Mouse (Mus musculus) midbrain, embryonic 11.5 days (tissue): ENCODE measurements around the gene Vmn2r84. TPM values are rescaled to one million over a fixed set of nuclear protein-coding genes. Genes with fewer than 3 reads are reported as not detected.
"Not testable (repeated sequence)": the region's sequence is repeated elsewhere in the genome, so short reads cannot be mapped to it uniquely, and the experiment has no call there.

Experiments used
- ATAC-seq: fragments of 200-750 bp; cut with Nextera tagmentation; 2 replicates; pipeline ENCODE4 v1.8.0; 2017; ENCODE audit warnings: moderate TSS enrichment, moderate library complexity; ENCODE audit not compliant: low FRiP score
- DNase-seq: peaks from one replicate; pipeline ENCODE4 v3.0.0; 2015; ENCODE audit warnings: low spot score; ENCODE audit errors: missing footprints
- H3K27ac ChIP-seq: fragments of 300-500 bp; sonication (generic); 2 replicates; pipeline ENCODE4 v1.5.1; 2014; ENCODE audit warnings: low read depth, low read length
- H3K27me3 ChIP-seq: fragments of 300-500 bp; sonication (generic); 2 replicates; pipeline ENCODE4 v1.6.1; 2014; ENCODE audit warnings: mild to moderate bottlenecking, low read length, moderate library complexity, mixed read lengths; ENCODE audit not compliant: control insufficient read depth, insufficient read depth
- H3K36me3 ChIP-seq: fragments of 300-500 bp; sonication (generic); 2 replicates; pipeline ENCODE4 v1.6.1; 2014; ENCODE audit warnings: mild to moderate bottlenecking, low read length, moderate library complexity, mixed read lengths; ENCODE audit not compliant: control insufficient read depth, insufficient read depth
- H3K4me1 ChIP-seq: fragments of 300-500 bp; sonication (generic); 2 replicates; pipeline ENCODE4 v1.6.1; 2014; ENCODE audit warnings: low read length; ENCODE audit not compliant: control insufficient read depth, insufficient read depth
- H3K4me2 ChIP-seq: fragments of 300-500 bp; sonication (generic); 2 replicates; pipeline ENCODE4 v1.6.1; 2014; ENCODE audit warnings: mild to moderate bottlenecking, moderate library complexity
- H3K4me3 ChIP-seq: fragments of 300-500 bp; sonication (generic); 2 replicates; pipeline ENCODE4 v1.5.1; 2014; ENCODE audit warnings: low read depth, low read length
- H3K9ac ChIP-seq: fragments of 300-500 bp; sonication (generic); 2 replicates; pipeline ENCODE4 v1.6.1; 2014; ENCODE audit warnings: low read length
- H3K9me3 ChIP-seq: fragments of 300-500 bp; sonication (generic); 2 replicates; pipeline ENCODE4 v1.6.1; 2016; ENCODE audit warnings: low read length; ENCODE audit not compliant: control insufficient read depth
- WGBS: fragments of 180-500 bp; shearing (Covaris S2); extraction: QIAGEN DNeasy Blood & Tissue Kit; methylation state at CpG from one replicate; pipeline ENCODE4 v1.1.7; 2014; 5-methylcytosine and 5-hydroxymethylcytosine counted together
- polyA plus RNA-seq: library from polyadenylated mRNA; unstranded; fragments of >200 nt; fragmentation: Nextera tagmentation; extraction: Ambion mirVana; gene quantifications from 2 replicates; pipeline ENCODE4 v1.2.1, GENCODE M21; 2014

Gene Vmn2r84
- polyA plus RNA-seq, 1 experiment from 2014 or later: not detected

DNA sequence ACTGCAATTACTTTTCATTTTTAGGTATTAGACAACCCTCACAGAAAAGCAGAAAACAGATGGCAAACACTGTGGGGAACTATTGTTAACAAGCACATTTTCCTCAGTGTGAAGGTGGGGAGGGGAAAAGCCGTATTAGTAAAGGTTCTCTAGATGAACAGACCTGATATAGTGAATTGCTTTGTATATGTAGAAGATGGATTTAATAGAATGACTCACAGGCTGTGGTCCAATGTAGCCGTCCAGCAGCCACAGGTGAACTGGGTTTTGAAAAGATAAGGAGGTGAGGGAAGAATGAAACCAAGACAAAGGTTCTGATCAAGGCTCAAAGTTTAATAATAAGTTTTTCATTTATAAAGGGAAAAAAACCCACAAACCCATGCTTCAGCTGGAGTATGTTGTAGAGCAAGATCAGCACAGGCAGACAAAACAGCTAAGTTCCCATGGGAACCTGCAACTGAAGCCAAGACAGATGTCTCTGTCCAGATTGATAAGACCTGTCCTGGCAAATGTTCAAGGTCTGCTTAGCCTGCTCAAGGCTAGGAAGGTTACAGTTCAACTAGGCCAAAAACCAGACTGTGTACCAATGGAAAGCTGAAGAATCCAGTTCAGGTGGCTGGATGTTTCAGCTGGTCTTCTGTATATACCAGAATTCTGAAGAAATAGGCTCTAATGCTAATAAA lies 21.5 kb downstream of the Vmn2r84 start:
- Histone ChIP-seq H3K9ac (no peak overlapping the region), H3K27me3 (no peaks in the 10 kb centered on the region), H3K4me2 (no peak overlapping the region), H3K4me3 (no peak overlapping the region), H3K4me1 (no peaks in the 10 kb centered on the region), H3K9me3 (no peaks in the 10 kb centered on the region), H3K36me3 (no peaks in the 10 kb centered on the region), H3K27ac (no peak overlapping the region)
- WGBS: 80% methylated on average over 2 of the region's 2 CpGs
- DNase-seq (no peak), ATAC-seq (no peak)

DNA sequence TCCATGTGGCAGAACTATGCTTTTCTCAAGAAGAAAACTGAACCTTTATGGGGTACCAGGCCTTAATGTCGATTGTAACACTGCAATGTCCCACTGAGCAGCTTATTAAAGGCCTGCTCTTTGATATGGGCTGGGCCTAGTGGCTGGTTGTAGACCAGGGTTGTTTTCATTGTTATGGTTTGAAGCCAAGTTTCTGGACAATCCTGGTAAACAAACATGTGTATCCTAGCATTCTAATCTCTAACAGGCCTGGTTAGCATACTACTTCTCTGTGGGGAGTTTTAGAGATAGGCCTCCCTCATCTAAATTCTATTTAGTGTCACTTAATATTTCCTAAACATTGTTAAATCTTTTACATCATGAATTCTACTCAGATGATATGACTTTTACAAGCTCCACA lies 22.5 kb downstream of the Vmn2r84 start:
- Histone ChIP-seq H3K4me1 (no peaks in the 10 kb centered on the region), H3K4me3 (no peak overlapping the region), H3K27me3 (no peaks in the 10 kb centered on the region), H3K36me3 (no peaks in the 10 kb centered on the region), H3K9me3 (no peaks in the 10 kb centered on the region), H3K27ac (no peak overlapping the region), H3K9ac (no peak overlapping the region), H3K4me2 (no peak overlapping the region)
- DNase-seq: no peak
- no peak for ATAC-seq
- WGBS: 68% methylated on average over 1 of the region's 1 CpGs

DNA sequence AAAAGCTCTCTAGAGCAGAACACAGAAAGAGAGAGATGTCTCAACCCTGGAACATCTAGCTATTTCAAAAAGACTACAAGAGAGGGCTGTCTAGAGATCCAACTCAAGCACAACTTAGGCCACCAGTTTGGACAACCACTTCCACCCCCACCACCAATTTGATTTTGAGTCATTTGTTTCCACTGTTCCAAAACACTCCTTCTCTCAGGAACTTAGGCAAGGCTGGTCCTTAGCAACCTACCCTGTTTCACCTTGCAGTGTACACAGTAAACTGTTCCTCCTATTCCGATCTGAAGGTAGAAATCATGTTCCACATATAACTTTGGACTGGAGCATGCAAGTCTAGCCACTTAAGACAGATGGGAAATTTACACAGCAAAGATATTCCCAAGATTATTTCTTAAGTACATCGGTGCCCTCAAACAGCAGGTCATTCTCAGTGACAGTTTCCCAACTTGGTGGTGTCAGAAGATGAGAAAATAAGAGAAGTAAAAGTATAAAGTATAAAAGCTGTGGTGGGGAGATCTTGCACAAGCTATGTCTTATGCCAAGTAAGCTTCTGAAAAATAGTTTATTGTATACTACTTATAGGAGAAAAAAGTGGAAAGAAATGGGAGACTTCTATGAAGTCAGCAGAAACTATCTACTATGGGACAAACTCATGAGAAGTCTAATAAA lies 24.0 kb downstream of the Vmn2r84 start:
- Histone ChIP-seq H3K4me2 (no peak overlapping the region), H3K27me3 (no peaks in the 10 kb centered on the region), H3K9me3 (no peaks in the 10 kb centered on the region), H3K27ac (no peak overlapping the region), H3K4me1 (no peaks in the 10 kb centered on the region), H3K4me3 (no peak overlapping the region), H3K36me3 (no peaks in the 10 kb centered on the region), H3K9ac (no peak overlapping the region)
- ATAC-seq (no peak), DNase-seq (no peak)
- 92% methylated on average over 2 of the region's 2 CpGs for whole genome bisulfite sequencing

DNA sequence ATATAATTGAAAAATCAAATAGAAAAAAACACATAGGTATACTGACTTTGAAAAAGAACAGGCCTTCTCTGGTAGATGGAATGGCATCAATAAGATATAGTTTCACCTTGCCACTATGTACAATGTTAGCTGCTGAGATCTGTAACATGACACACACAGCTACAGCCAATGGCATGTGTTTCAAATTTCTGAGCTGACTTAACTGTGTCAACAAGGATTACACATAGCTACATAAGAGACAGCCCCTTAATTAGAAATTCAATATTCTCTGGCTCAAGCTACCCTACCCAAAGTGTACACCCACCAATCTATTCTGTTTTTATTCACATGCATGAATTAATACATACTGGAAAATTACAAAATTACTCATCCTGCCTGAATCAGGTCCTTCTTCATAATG lies 25.7 kb downstream of the Vmn2r84 start:
- no peaks in the 10 kb centered on the region for H3K4me1 ChIP-seq
- no peak overlapping the region for H3K4me2 ChIP-seq
- no peak overlapping the region for H3K9ac ChIP-seq
- no peak for DNase-seq
- H3K36me3 ChIP-seq: no peaks in the 10 kb centered on the region
- no peak overlapping the region for H3K4me3 ChIP-seq
- no peaks in the 10 kb centered on the region for H3K27me3 ChIP-seq
- no peaks in the 10 kb centered on the region for H3K9me3 ChIP-seq
- ATAC-seq: no peak
- H3K27ac ChIP-seq: no peak overlapping the region

DNA sequence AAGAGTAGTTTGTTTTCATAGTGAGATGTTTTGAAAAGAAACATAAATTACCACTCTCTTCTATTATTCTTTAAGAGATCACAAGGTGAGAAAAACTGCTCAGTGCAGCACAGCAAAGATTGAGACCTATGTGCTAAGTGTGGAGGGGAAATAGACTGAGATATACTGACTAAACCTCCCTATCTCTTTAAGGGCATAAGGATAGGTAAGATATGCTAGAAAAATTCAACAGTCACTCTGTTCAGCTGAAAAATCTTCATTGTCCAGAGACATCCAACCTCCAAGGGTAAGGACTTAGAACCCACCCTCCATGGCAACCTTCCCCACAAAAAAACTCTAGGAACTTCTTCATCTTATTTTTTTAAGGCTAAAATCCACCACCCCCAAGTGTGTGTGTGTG lies 29.4 kb downstream of the Vmn2r84 start:
- Histone ChIP-seq H3K4me3 (no peak overlapping the region), H3K9me3 (no peaks in the 10 kb centered on the region)
- no peak for ATAC-seq

DNA sequence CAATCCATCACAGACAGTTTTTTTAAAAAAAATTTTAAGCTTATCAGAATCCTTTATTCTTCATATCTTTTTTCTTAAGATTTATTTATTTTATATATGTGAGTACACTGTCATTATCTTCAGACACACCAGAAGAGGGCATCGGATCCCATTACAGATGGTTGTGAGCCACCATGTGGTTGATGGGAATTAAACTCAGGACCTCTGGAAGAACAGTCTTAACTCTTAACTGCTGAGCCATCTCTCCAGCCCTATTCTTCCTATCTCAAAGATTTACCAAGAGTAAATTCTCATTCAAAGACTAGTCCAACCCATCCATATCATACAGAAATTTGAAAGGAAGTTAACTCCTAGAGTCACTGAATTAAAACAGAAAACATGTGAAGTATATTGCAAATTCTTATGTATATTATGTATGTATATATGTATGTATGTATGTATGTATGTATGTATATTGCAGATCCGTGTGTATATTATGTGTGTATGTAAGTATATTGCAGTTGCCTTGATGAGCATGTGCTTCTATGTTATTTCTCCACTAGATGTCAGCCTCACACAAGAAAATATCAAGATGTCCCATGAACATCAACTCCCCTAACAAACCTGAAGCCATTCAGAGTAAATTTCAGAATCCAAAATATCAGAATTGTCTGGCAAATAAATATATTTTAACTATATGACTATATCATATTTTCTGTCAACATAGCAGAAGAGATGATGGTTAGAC lies 30.5 kb downstream of the Vmn2r84 start:
- no peak overlapping the region for H3K9ac ChIP-seq
- no peak overlapping the region for H3K4me3 ChIP-seq
- no peak overlapping the region for H3K27ac ChIP-seq
- WGBS: 58% methylated on average over 2 of the region's 2 CpGs
- peak; percentile 87 for DNase-seq
- no peaks in the 10 kb centered on the region for H3K4me1 ChIP-seq
- no peaks in the 10 kb centered on the region for H3K36me3 ChIP-seq
- no peaks in the 10 kb centered on the region for H3K9me3 ChIP-seq
- ATAC-seq: peak; percentile 89
- H3K4me2 ChIP-seq: no peak overlapping the region
- H3K27me3 ChIP-seq: no peaks in the 10 kb centered on the region

More for the DNA sequence above, 29.4 kb downstream of the Vmn2r84 start:
- no peaks in the 10 kb centered on the region for H3K36me3 ChIP-seq
- H3K9ac ChIP-seq: no peak overlapping the region
- no peak overlapping the region for H3K4me2 ChIP-seq
- no peaks in the 10 kb centered on the region for H3K27me3 ChIP-seq
- DNase-seq: no peak
- H3K4me1 ChIP-seq: no peaks in the 10 kb centered on the region
- H3K27ac ChIP-seq: no peak overlapping the region

DNA sequence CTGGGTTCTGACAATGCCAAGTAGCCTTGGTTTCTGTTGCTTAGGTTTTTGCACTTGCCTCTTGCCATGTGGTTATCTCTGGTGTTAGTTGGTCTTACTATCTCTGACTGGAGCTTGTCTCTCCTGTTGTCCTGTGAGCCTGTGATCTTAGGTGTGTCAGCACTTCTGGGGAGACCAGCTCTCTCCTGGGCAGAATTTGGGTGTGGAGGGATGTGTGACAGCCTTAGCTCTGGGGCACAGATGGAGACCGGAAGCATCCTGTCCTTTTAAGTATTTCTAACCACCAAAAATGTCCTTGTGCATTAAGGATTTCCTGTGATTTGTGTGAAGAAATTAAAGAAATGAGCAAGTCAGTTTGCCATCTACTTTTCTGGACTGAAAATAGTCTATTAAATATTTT lies 50.1 kb downstream of the Vmn2r84 start:
- no peaks in the 10 kb centered on the region for H3K27me3 ChIP-seq
- H3K4me2 ChIP-seq: no peak overlapping the region
- H3K4me3 ChIP-seq: no peak overlapping the region
- H3K9ac ChIP-seq: no peak overlapping the region
- no peaks in the 10 kb centered on the region for H3K4me1 ChIP-seq
- 100% methylated on average over 1 of the region's 1 CpGs for WGBS
- DNase-seq: no peak
- no peaks in the 10 kb centered on the region for H3K9me3 ChIP-seq
- ATAC-seq: no peak
- no peaks in the 10 kb centered on the region for H3K36me3 ChIP-seq
- no peak overlapping the region for H3K27ac ChIP-seq

DNA sequence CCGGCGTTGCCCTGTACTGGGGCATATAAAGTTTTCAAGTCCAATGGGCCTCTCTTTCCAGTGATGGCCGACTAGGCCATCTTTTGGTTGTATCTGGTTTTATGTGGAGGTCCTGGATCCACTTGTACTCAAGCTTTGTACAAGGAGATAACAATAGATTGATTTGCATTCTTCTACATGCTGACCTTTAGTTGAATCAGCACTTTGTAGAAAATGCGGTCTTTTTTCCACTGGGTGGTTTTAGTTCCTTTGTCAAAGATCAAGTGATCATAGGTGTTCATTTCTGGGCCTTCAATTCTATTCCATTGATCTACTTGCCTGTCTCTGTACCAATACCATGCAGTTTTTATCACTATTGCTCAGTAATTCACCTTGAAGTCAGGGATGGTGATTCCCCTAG lies 54.1 kb downstream of the Vmn2r84 start:
- not testable (repeated sequence) for H3K9ac ChIP-seq, H3K4me3 ChIP-seq, ATAC-seq, H3K27me3 ChIP-seq, DNase-seq, H3K9me3 ChIP-seq, H3K4me2 ChIP-seq, H3K27ac ChIP-seq, H3K4me1 ChIP-seq, H3K36me3 ChIP-seq
- WGBS: 90% methylated on average over 4 of the region's 4 CpGs

DNA sequence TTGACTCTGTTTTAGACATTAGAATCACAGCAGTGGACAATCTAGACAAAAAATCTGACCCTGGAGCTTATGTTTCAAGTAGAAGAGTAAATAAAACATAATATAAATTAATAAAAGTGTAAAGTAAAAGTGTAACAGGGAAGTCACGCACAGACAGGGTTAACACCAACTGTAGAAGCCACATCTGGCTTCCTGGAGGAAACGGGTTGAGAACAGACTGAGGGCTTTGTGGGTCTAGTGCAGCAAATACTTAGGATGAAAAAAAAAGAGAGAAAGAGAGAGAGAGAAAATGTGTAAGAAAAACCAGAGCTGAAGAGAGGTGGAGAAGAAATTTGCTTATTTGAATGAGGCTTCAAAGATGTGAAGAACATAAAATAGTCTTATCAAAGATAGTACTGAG lies 56.6 kb downstream of the Vmn2r84 start:
- Histone ChIP-seq H3K9ac (no peak overlapping the region), H3K27me3 (no peaks in the 10 kb centered on the region), H3K4me3 (no peak overlapping the region), H3K36me3 (no peaks in the 10 kb centered on the region), H3K9me3 (no peaks in the 10 kb centered on the region), H3K4me2 (no peak overlapping the region), H3K27ac (no peak overlapping the region), H3K4me1 (no peaks in the 10 kb centered on the region)
- 75% methylated on average over 2 of the region's 2 CpGs for WGBS
- DNase-seq (no peak), ATAC-seq (no peak)
